Mouse (Mus musculus) small intestine, adult 2 months (tissue): ENCODE measurements around the gene Pdgfra.

Experiments
- CTCF ChIP-seq: fragments of 200-500 bp; IDR thresholded peaks from 2 replicates; pipeline ENCODE4 v1.5.1; 2012; ENCODE audit warnings: low read depth, mild to moderate bottlenecking, control low read depth, inconsistent platforms, low read length, moderate library complexity, mixed read lengths; ENCODE audit not compliant: insufficient replicate concordance, insufficient read length; ENCODE audit errors: extremely low read depth
- POLR2A ChIP-seq: fragments of 200-500 bp; IDR thresholded peaks from 2 replicates; pipeline ENCODE4 v1.6.1; 2012; ENCODE audit warnings: low read depth, mild to moderate bottlenecking, control low read depth, inconsistent platforms, low read length, moderate library complexity

DNA sequence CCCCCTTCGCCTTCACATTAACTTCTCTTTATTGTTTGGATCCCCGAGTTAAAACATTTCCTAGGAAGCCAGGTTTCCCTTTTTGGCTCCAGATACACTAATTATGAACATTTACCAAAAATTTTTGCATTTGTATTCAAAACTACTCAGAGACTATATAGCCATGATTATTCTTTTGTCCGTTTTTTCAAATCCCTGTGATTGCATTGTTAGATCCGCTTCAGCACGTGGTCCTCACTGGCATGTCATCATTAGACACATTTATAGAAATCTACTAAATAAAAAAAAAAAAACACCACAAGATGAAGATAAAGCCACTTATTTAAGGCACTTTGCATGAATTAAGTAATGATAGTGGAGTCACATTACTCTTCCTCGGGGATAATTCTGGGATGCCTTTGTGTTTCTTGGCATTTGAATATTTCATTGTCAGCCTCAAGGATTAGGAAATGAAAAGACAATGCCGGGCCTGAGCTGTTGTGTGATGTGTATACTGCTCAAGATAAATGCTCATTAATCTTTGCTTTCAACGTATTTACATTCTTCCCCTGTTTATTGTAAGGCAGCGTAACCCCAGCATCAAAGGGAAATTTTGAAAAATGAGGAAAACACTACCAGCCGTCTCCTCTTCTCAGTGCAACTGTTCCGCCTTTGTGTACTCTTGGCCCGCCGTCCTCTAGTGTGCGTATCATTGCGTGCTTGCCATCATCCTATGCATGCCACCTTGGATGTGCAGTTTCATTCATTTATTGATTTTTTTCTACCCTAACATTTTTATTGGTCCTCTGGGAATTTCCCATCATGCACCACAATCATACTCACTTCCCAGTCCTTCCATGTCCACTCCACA, 87.1 kb downstream of the Pdgfra start:
- TF ChIP-seq CTCF (no peak), POLR2A (no peak)
